Mouse (Mus musculus) thymus, adult 2 months (tissue): ENCODE results near the gene Tyw1. TPM values are rescaled to one million over a fixed set of nuclear protein-coding genes. Genes with fewer than 3 reads are reported as not detected.

Experiments
- DNase-seq: peaks from one replicate; pipeline ENCODE4 v3.0.0; 2021
- H3K27ac ChIP-seq: fragments of 200-500 bp; 2 replicates; pipeline ENCODE4 v1.5.1; 2012; ENCODE audit warnings: low read length, control low read depth; ENCODE audit not compliant: control insufficient read depth, insufficient read depth
- H3K27me3 ChIP-seq: fragments of 200-500 bp; 2 replicates; pipeline ENCODE4 v1.6.1; 2012; ENCODE audit warnings: mild to moderate bottlenecking, low read length, moderate library complexity, mixed read lengths; ENCODE audit not compliant: control insufficient read depth, insufficient read depth
- H3K36me3 ChIP-seq: fragments of 200-500 bp; 2 replicates; pipeline ENCODE4 v1.6.1; 2012; ENCODE audit warnings: mild to moderate bottlenecking, low read length, moderate library complexity; ENCODE audit not compliant: control insufficient read depth, insufficient read depth
- H3K4me1 ChIP-seq: fragments of 200-500 bp; replicated peaks from 2 replicates; pipeline ENCODE4 v1.6.1; 2012; ENCODE audit warnings: low read length; ENCODE audit not compliant: control insufficient read depth, insufficient read depth
- H3K4me3 ChIP-seq: fragments of 200-500 bp; 2 replicates; pipeline ENCODE4 v1.5.1; 2012; ENCODE audit warnings: mild to moderate bottlenecking, low read length, control low read depth, moderate library complexity; ENCODE audit not compliant: control insufficient read depth, insufficient read depth
- CTCF ChIP-seq: fragments of 200-500 bp; IDR thresholded peaks from 2 replicates; pipeline ENCODE4 v1.5.1; 2012; ENCODE audit warnings: mild to moderate bottlenecking, control low read depth, low read length, moderate library complexity, borderline replicate concordance; ENCODE audit not compliant: control insufficient read depth, poor library complexity, insufficient read depth; ENCODE audit errors: extremely low read depth
- POLR2A ChIP-seq: fragments of 200-500 bp; IDR thresholded peaks from 2 replicates; pipeline ENCODE4 v1.6.1; 2012; ENCODE audit warnings: mild to moderate bottlenecking, low read length, control low read depth, moderate library complexity; ENCODE audit not compliant: control insufficient read depth, poor library complexity, insufficient read depth; ENCODE audit errors: extremely low read depth
- WGBS: fragments of 180-500 bp; shearing (Covaris S2); methylation state at CpG from one replicate; pipeline ENCODE4 v1.1.7; 2018; 5-methylcytosine and 5-hydroxymethylcytosine counted together
- polyA plus RNA-seq: library from polyadenylated mRNA; depleted of rRNA; stranded (reverse); fragments of >200 nt; gene quantifications from 2 replicates; pipeline ENCODE4 v1.2.3, GENCODE M21; 2012

The Tyw1 gene
- polyA plus RNA-seq, 1 experiment = 15.6 TPM

DNA sequence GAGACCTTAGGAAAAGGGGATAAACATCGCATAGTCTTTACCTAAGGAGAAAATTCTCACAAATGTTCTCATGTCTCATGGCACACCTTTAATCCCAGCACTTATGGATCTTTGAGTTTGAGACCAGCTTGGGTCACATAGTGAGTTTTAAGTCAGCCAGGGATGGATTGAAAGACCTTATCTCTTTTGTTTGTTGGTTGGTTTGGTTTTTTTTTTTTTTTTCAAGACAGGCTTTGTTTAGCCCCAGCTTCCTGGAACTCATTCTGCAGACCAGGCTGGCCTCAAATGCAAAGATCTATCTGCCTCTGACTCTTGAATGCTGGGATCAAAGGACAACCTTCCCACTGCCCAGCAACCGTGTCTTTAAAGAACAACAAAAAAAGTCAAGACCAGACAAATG is 34.1 kb upstream of the Tyw1 start:
- no peak for DNase-seq

DNA sequence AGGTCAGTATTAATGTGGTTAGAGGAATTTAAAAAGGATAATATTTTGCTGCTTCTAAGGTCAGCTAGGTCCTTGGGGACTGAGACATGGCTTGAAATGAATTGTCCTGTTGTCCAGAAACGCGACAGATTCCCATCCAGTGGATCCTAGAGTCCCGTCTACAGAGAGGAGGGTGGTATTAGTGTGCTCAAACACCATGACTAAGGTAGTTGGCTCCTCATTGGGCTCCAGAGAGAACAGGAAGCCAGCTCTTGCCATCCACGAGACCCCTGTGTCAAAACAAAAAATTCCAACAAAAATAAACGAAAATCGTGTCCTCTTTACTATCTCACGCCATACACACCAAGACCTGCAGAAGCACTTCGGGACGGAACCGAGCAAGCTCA is 33.7 kb upstream of the Tyw1 start:
- DNase-seq = no peak
- 2% methylated on average over 10 of the region's 10 CpGs for WGBS
- H3K27ac ChIP-seq = peak overlapping the region; percentile 41
- H3K4me3 ChIP-seq = peak overlapping the region; percentile 97
- TF ChIP-seq POLR2A (no peak), CTCF (no peak)
- peaks cover 12% of the 10 kb centered on the region for H3K4me1 ChIP-seq
- no peaks in the 10 kb centered on the region for H3K27me3 ChIP-seq
- H3K36me3 ChIP-seq = no peaks in the 10 kb centered on the region

More for the DNA sequence above, 34.1 kb upstream of the Tyw1 start:
- Histone ChIP-seq H3K4me1 (peaks cover 12% of the 10 kb centered on the region), H3K27ac (no peak overlapping the region), H3K4me3 (no peak overlapping the region), H3K36me3 (no peaks in the 10 kb centered on the region), H3K27me3 (no peaks in the 10 kb centered on the region)
- TF ChIP-seq POLR2A (no peak), CTCF (no peak)
- 62% methylated on average over 2 of the region's 2 CpGs for WGBS

DNA sequence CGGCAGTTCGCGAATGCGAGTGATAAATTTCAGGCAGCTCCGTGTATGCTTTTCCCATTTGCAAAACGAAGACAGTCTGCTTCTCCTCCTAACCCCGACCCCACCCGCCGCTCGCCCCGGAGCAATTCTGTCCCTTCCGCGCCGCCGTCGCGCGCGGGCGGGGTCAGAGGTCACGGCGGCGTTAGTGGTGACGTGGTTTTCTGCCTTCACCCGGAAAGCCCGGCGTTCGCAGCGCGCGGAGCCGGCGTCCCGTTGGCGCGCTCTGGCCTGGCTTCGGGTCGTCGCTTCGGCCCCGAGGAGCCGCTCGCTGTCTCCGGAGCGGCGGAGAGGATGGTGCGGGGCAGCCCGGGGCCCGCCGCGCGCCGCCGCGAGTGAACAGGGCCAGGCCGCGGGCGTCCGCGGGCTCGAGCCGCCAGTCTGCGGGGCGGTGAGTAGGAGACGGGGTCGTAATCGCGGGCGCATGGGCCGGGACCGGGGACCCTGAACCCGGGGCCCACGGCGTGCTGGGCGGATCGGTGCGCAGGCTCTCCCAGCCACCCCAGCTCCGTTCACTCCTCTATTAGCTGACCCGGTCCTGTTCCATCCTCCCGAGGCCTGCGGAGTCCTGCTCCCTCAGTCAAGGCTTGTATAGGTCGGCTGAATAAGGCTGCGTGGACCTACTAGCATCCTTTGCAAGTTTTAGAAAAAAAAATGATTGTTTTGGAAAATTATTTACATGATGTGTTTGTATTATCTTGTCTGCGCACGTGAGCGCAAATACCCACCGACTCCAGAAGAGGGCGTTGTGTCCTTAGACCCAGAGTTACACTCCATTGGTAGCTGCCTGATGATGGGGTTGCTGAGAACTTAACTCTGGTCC is 33.0 kb upstream of the Tyw1 start:
- peak; percentile 98 for DNase-seq
- peak overlapping the region; percentile 41 for H3K27ac ChIP-seq
- under 1% methylated on average over 88 of the region's 88 CpGs for WGBS
- H3K36me3 ChIP-seq = no peaks in the 10 kb centered on the region
- no peaks in the 10 kb centered on the region for H3K27me3 ChIP-seq
- H3K4me1 ChIP-seq = peaks cover 12% of the 10 kb centered on the region
- TF ChIP-seq CTCF (no peak), POLR2A (peak; percentile 67; the same call in 1 of the 2 replicates)
- peak overlapping the region; percentile 97 for H3K4me3 ChIP-seq

DNA sequence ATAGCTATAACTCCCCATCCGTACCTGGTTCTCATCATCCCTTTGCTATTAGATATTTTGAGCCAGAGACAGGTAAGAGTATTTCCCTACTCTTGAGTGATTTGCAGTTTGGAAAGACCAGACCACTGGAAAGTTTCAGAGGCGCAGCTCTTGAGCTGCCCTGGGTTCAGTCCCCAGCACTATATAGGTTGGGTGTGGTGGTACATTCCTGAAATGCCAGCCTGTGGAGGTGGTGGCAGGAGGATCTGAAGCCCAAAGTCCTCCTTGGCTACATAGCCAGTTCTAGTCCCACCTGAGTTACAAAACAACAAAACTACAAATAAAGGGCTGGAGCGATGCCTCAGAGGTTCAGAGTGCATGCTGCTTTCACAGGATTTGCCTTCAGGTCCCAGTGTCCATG is 28.6 kb upstream of the Tyw1 start:
- Histone ChIP-seq H3K4me1 (peaks cover 12% of the 10 kb centered on the region), H3K36me3 (peaks cover 18% of the 10 kb centered on the region), H3K27ac (no peak overlapping the region), H3K27me3 (no peaks in the 10 kb centered on the region), H3K4me3 (no peak overlapping the region)
- 98% methylated on average over 3 of the region's 3 CpGs for WGBS
- no peak for DNase-seq
- TF ChIP-seq POLR2A = no peak
- TF ChIP-seq CTCF = no peak

DNA sequence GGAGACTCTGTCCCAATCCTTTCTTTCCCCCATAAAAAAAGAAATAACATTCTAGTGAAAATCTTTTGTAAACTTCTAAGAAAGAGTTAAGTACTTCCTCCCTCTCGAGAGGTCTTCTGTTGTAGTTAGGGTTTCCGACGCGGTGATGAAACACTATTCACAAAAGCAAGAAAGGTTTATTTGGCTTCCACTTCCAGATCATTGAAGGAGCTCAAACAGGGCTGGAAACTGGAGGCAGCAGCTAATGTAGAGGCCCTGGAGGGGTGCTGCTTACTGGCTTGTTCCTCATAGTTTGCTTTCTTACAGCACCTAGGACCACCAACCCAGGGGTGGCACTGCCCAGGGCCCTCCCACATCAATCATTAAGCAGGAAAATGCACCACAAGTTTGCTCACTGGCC is 27.3 kb upstream of the Tyw1 start:
- no peak overlapping the region for H3K4me3 ChIP-seq
- H3K36me3 ChIP-seq = peaks cover 31% of the 10 kb centered on the region
- H3K27me3 ChIP-seq = no peaks in the 10 kb centered on the region
- WGBS = 39% methylated on average over 4 of the region's 4 CpGs
- peaks cover 8% of the 10 kb centered on the region for H3K4me1 ChIP-seq
- no peak overlapping the region for H3K27ac ChIP-seq
- DNase-seq = no peak
- no peak for TF ChIP-seq POLR2A
- no peak for TF ChIP-seq CTCF

DNA sequence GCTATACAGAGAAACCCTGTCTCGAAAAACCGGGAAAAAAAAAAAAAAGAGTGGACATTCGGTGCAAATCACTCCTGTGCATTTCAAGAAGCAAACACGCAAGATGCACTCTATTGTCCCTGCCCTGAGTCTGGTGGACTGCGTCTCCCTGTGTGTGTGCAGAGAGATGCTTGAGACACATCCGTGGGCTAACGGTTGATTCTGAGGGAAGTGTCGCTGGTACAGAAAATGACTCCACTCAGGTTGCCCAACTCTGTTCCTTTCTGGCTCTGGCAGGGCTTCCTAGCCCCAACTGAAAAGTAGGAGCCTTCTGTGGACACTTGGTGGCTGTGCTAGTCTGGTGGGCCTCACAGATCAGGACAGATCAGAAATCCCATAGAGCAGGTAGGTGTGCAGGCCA is 19.1 kb upstream of the Tyw1 start:
- 96% methylated on average over 8 of the region's 8 CpGs for WGBS
- Histone ChIP-seq H3K27ac (no peak overlapping the region), H3K4me1 (no peaks in the 10 kb centered on the region), H3K27me3 (no peaks in the 10 kb centered on the region), H3K4me3 (no peak overlapping the region), H3K36me3 (peaks cover 90% of the 10 kb centered on the region)
- TF ChIP-seq CTCF (no peak), POLR2A (no peak)
- DNase-seq = no peak

DNA sequence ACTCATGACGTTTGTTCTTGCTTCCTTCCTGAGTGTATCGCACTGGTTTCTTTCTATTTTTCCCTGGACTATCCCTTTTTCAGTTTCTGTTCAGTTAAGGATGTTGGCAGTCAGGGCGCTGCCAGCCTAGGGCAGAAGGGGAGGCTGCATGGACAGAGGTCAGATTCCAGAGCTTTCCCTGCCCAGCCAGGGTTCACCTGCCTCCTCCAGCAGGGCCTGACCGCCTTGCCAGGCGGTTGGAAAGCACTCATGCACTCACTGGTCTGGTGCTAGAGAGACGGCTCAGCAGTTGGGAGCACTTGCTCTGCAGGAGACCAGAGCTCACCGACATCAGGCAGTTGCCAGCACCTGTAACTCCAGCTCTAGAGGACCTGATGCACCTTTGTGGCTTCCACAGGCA is 16.2 kb upstream of the Tyw1 start:
- Histone ChIP-seq H3K36me3 (peaks cover 85% of the 10 kb centered on the region), H3K27me3 (no peaks in the 10 kb centered on the region), H3K27ac (no peak overlapping the region), H3K4me3 (no peak overlapping the region), H3K4me1 (no peaks in the 10 kb centered on the region)
- no peak for DNase-seq
- no peak for TF ChIP-seq CTCF
- TF ChIP-seq POLR2A = no peak
- 97% methylated on average over 7 of the region's 7 CpGs for WGBS
